Mouse (Mus musculus) left cerebral cortex, adult 18-20 months (tissue): ENCODE data around the gene Khdc1a. TPM values are rescaled to one million over a fixed set of nuclear protein-coding genes. Genes with fewer than 3 reads are reported as not detected.

ENCODE experiments used
- DNase-seq, 2 experiments: peaks; one replicate each; pipeline ENCODE4 v3.0.0; 2021 to 2022; ENCODE audit warnings: low spot score in 2 of 2, mixed read lengths in 1 of 2
- total RNA-seq, 2 experiments: library from RNA; stranded (reverse); gene quantifications; 2 replicates each; pipeline ENCODE4 v1.2.3; 2021

Khdc1a gene
- total RNA-seq, 2 experiments from 2014 or later, result not detected

GRCm38 (mm10) chr1:21391138-21391671, 41.8 kb downstream of the Khdc1a start:
- DNase-seq, result no peak

Other genes with a start within 250 kb of the Khdc1a start
- 10 to 100 TPM; 48.1 to 52.1 TPM for gene Tmem14a, start 131.1 kb upstream of the Khdc1a start, total RNA-seq
- 1 to 10 TPM; 1.4 to 2.2 TPM for gene Gsta3, start 109.1 kb upstream of the Khdc1a start, total RNA-seq
- not detected for gene Khdc1c, start 18.7 kb downstream of the Khdc1a start, total RNA-seq
- not detected for gene Khdc1b, start 33.9 kb downstream of the Khdc1a start, total RNA-seq